Mouse (Mus musculus): Measurements from ENCODE around the gene Dpp10. TPM values are rescaled to one million over a fixed set of nuclear protein-coding genes. Genes with fewer than 3 reads are reported as not detected.

The Dpp10 gene
- polyA plus RNA-seq, 1 experiment from 2014 or later: 0.06 TPM

- no peaks in the 10 kb centered on the region for H3K9me3 ChIP-seq (replicated peaks)
- H3K4me3 ChIP-seq: no peak overlapping the region
- 76% methylated on average over 5 of the region's 5 CpGs for WGBS
- no peaks in the 10 kb centered on the region for H3K4me1 ChIP-seq (replicated peaks)
- no peak for ATAC-seq (replicated peaks; ENCODE audit: insufficient number of reproducible peaks, insufficient read depth, low FRiP score, low read depth)
- H3K27ac ChIP-seq: no peak overlapping the region
- no peak overlapping the region for H3K4me2 ChIP-seq
- H3K36me3 ChIP-seq: no peaks in the 10 kb centered on the region
- no peak overlapping the region for H3K9ac ChIP-seq
- H3K27me3 ChIP-seq: no peaks in the 10 kb centered on the region
Observed at GRCm38 (mm10) chr1:123902628-123903027, 142.7 kb downstream of the Dpp10 start.

- Histone ChIP-seq H3K27ac (no peak overlapping the region), H3K9me3 (replicated peaks) (no peaks in the 10 kb centered on the region), H3K4me1 (replicated peaks) (no peaks in the 10 kb centered on the region), H3K36me3 (no peaks in the 10 kb centered on the region), H3K9ac (no peak overlapping the region), H3K4me2 (no peak overlapping the region), H3K27me3 (no peaks in the 10 kb centered on the region), H3K4me3 (no peak overlapping the region)
- 54% methylated on average over 4 of the region's 4 CpGs for WGBS
- ATAC-seq (replicated peaks; ENCODE audit: insufficient number of reproducible peaks, insufficient read depth, low FRiP score, low read depth): no peak
Observed at GRCm38 (mm10) chr1:123901218-123901617, 144.1 kb downstream of the Dpp10 start.

GRCm38 (mm10) chr1:123887243-123887642, 158.1 kb downstream of the Dpp10 start:
- no peaks in the 10 kb centered on the region for H3K4me1 ChIP-seq (replicated peaks)
- H3K27me3 ChIP-seq: no peaks in the 10 kb centered on the region
- H3K27ac ChIP-seq: no peak overlapping the region
- H3K4me2 ChIP-seq: no peak overlapping the region
- 36% methylated on average over 1 of the region's 1 CpGs for WGBS
- H3K36me3 ChIP-seq: no peaks in the 10 kb centered on the region
- H3K9me3 ChIP-seq (replicated peaks): no peaks in the 10 kb centered on the region
- no peak overlapping the region for H3K9ac ChIP-seq
- no peak for ATAC-seq (replicated peaks; ENCODE audit: insufficient number of reproducible peaks, insufficient read depth, low FRiP score, low read depth)
- no peak overlapping the region for H3K4me3 ChIP-seq

GRCm38 (mm10) chr1:123846881-123847280, 198.5 kb downstream of the Dpp10 start:
- Histone ChIP-seq H3K9me3 (replicated peaks) (no peaks in the 10 kb centered on the region), H3K9ac (no peak overlapping the region), H3K27ac (no peak overlapping the region), H3K4me2 (no peak overlapping the region), H3K4me3 (no peak overlapping the region), H3K36me3 (no peaks in the 10 kb centered on the region), H3K4me1 (replicated peaks) (no peaks in the 10 kb centered on the region), H3K27me3 (no peaks in the 10 kb centered on the region)
- no peak for ATAC-seq (replicated peaks; ENCODE audit: insufficient number of reproducible peaks, insufficient read depth, low FRiP score, low read depth)
- WGBS: 85% methylated on average over 3 of the region's 3 CpGs

GRCm38 (mm10) chr1:123801206-123801605, 244.2 kb downstream of the Dpp10 start:
- Histone ChIP-seq H3K27ac (no peak overlapping the region), H3K36me3 (no peaks in the 10 kb centered on the region), H3K9ac (no peak overlapping the region), H3K4me2 (no peak overlapping the region), H3K4me3 (no peak overlapping the region), H3K4me1 (replicated peaks) (no peaks in the 10 kb centered on the region), H3K9me3 (replicated peaks) (no peaks in the 10 kb centered on the region), H3K27me3 (no peaks in the 10 kb centered on the region)
- ATAC-seq (replicated peaks; ENCODE audit: insufficient number of reproducible peaks, insufficient read depth, low FRiP score, low read depth): no peak
- WGBS: 20% methylated on average over 1 of the region's 1 CpGs

GRCm38 (mm10) chr1:123765511-123765910, 279.8 kb downstream of the Dpp10 start:
- Histone ChIP-seq H3K9me3 (replicated peaks) (no peaks in the 10 kb centered on the region), H3K4me2 (no peak overlapping the region), H3K36me3 (no peaks in the 10 kb centered on the region), H3K4me3 (no peak overlapping the region), H3K27ac (no peak overlapping the region), H3K4me1 (replicated peaks) (no peaks in the 10 kb centered on the region), H3K27me3 (no peaks in the 10 kb centered on the region), H3K9ac (no peak overlapping the region)
- no peak for ATAC-seq (replicated peaks; ENCODE audit: insufficient number of reproducible peaks, insufficient read depth, low FRiP score, low read depth)
- 82% methylated on average over 2 of the region's 2 CpGs for WGBS

- Histone ChIP-seq H3K9me3 (replicated peaks) (no peaks in the 10 kb centered on the region), H3K27me3 (no peaks in the 10 kb centered on the region), H3K4me3 (no peak overlapping the region), H3K27ac (no peak overlapping the region), H3K9ac (no peak overlapping the region), H3K4me2 (no peak overlapping the region), H3K4me1 (replicated peaks) (no peaks in the 10 kb centered on the region), H3K36me3 (no peaks in the 10 kb centered on the region)
- no peak for ATAC-seq (replicated peaks; ENCODE audit: insufficient number of reproducible peaks, insufficient read depth, low FRiP score, low read depth)
- 85% methylated on average over 3 of the region's 3 CpGs for WGBS
Observed at GRCm38 (mm10) chr1:123762272-123762671, 283.1 kb downstream of the Dpp10 start.

- ATAC-seq (replicated peaks; ENCODE audit: insufficient number of reproducible peaks, insufficient read depth, low FRiP score, low read depth): no peak
- Histone ChIP-seq H3K27me3 (no peaks in the 10 kb centered on the region), H3K9me3 (replicated peaks) (no peaks in the 10 kb centered on the region), H3K4me3 (no peak overlapping the region), H3K9ac (no peak overlapping the region), H3K4me2 (no peak overlapping the region), H3K4me1 (replicated peaks) (no peaks in the 10 kb centered on the region), H3K36me3 (no peaks in the 10 kb centered on the region), H3K27ac (no peak overlapping the region)
Observed at GRCm38 (mm10) chr1:123756055-123756454, 289.3 kb downstream of the Dpp10 start.

GRCm38 (mm10) chr1:123707292-123707691, 338.1 kb downstream of the Dpp10 start:
- no peaks in the 10 kb centered on the region for H3K27me3 ChIP-seq
- no peaks in the 10 kb centered on the region for H3K4me1 ChIP-seq (replicated peaks)
- no peak overlapping the region for H3K9ac ChIP-seq
- H3K4me3 ChIP-seq: no peak overlapping the region
- no peak overlapping the region for H3K27ac ChIP-seq
- no peaks in the 10 kb centered on the region for H3K9me3 ChIP-seq (replicated peaks)
- H3K4me2 ChIP-seq: no peak overlapping the region
- no peak for ATAC-seq (replicated peaks; ENCODE audit: insufficient number of reproducible peaks, insufficient read depth, low FRiP score, low read depth)
- WGBS: 65% methylated on average over 3 of the region's 3 CpGs
- H3K36me3 ChIP-seq: no peaks in the 10 kb centered on the region

GRCm38 (mm10) chr1:123658409-123658808, 386.9 kb downstream of the Dpp10 start:
- no peaks in the 10 kb centered on the region for H3K36me3 ChIP-seq
- H3K4me3 ChIP-seq: no peak overlapping the region
- no peak overlapping the region for H3K4me2 ChIP-seq
- H3K9me3 ChIP-seq (replicated peaks): no peaks in the 10 kb centered on the region
- H3K27ac ChIP-seq: no peak overlapping the region
- ATAC-seq (replicated peaks; ENCODE audit: insufficient number of reproducible peaks, insufficient read depth, low FRiP score, low read depth): no peak
- WGBS: 65% methylated on average over 2 of the region's 2 CpGs
- H3K4me1 ChIP-seq (replicated peaks): 0 out of 2 replicates have a peak, but pooled peaks cover 4% of the 10 kb centered on the region
- no peak overlapping the region for H3K9ac ChIP-seq
- H3K27me3 ChIP-seq: no peaks in the 10 kb centered on the region

GRCm38 (mm10) chr1:123656607-123657006, 388.8 kb downstream of the Dpp10 start:
- Histone ChIP-seq H3K4me2 (no peak overlapping the region), H3K9ac (no peak overlapping the region), H3K27me3 (no peaks in the 10 kb centered on the region), H3K27ac (no peak overlapping the region), H3K4me3 (no peak overlapping the region), H3K4me1 (replicated peaks) (0 out of 2 replicates have a peak, but pooled peaks cover 4% of the 10 kb centered on the region), H3K36me3 (no peaks in the 10 kb centered on the region), H3K9me3 (replicated peaks) (no peaks in the 10 kb centered on the region)
- WGBS: 32% methylated on average over 3 of the region's 3 CpGs
- no peak for ATAC-seq (replicated peaks; ENCODE audit: insufficient number of reproducible peaks, insufficient read depth, low FRiP score, low read depth)

GRCm38 (mm10) chr1:123637897-123638296, 407.5 kb downstream of the Dpp10 start:
- no peak for ATAC-seq (replicated peaks; ENCODE audit: insufficient number of reproducible peaks, insufficient read depth, low FRiP score, low read depth)
- Histone ChIP-seq H3K4me3 (no peak overlapping the region), H3K9me3 (replicated peaks) (no peaks in the 10 kb centered on the region), H3K36me3 (no peaks in the 10 kb centered on the region), H3K27me3 (no peaks in the 10 kb centered on the region), H3K27ac (no peak overlapping the region), H3K9ac (no peak overlapping the region), H3K4me1 (replicated peaks) (no peaks in the 10 kb centered on the region), H3K4me2 (no peak overlapping the region)
- 93% methylated on average over 1 of the region's 1 CpGs for WGBS

All from heart, embryonic 15.5 days (tissue).